Comparison of ENCODE assay signal across 17 mouse cellular contexts in genomic region chr3:80541382-80541781, GRCm38 (mm10).
A peak's percentile ranks its signal among the peaks of the same experiment; 100 is the strongest.
DNase-seq lines count a peak whose midpoint lies in the region; ATAC-seq and TF ChIP-seq lines count a peak whose summit lies in the region.
"Had no signal": no experiment of that assay in that cellular context is flagged by ENCODE, and none has a peak within 500 bp of the region (broad histone marks: within the 10 kb centered on the region; RNA-seq: fewer than 3 reads in every experiment).

No protein-coding gene starts in this region.

- no peak for DNase-seq in midbrain, postnatal 0 days (ENCODE audit: low spot score)
- peak; percentile 72 to 78 for DNase-seq in frontal cortex, postnatal 36 days (ENCODE audit: low spot score in 2 of 2)
- DNase-seq in layer of hippocampus, postnatal 25 days (ENCODE audit: extremely low spot score in 1 of 2, low spot score in 1 of 2), result peak; percentile 43 to 53
- peak; percentile 58 for DNase-seq in right cerebral cortex, postnatal 25 days
- no peak for DNase-seq in kidney, adult 2 months
- DNase-seq in spleen, postnatal 10 days (ENCODE audit: low spot score in 2 of 2), result no peak
- no peak for DNase-seq in liver
- DNase-seq: adrenal gland, postnatal 36 days; heart, adult 18-20 months; heart, postnatal 14 days; lung, embryonic 14.5 days; thymus, postnatal 14 days had no signal

- 0 out of 2 replicates have a peak, but pooled peaks have one; percentile 43 for ATAC-seq in midbrain, embryonic 13.5 days
- no peak for ATAC-seq in midbrain, postnatal 0 days (ENCODE audit: low FRiP score)
- ATAC-seq: activated CD4-positive, CD25-positive, alpha-beta regulatory T cell, adult 4 months had no signal

- H3K36me3 ChIP-seq in midbrain, embryonic 13.5 days, result no peaks in the 10 kb centered on the region
- no peaks in the 10 kb centered on the region for H3K36me3 ChIP-seq in midbrain, postnatal 0 days (ENCODE audit: insufficient read depth, low read length)
- no peaks in the 10 kb centered on the region for H3K36me3 ChIP-seq in kidney, adult 2 months (ENCODE audit: control insufficient read depth, insufficient read depth, low read length)
- H3K36me3 ChIP-seq: stomach, embryonic 15.5 days had no signal

- H3K4me3 ChIP-seq in midbrain, embryonic 13.5 days (replicated peaks), result no peak overlapping the region
- no peak overlapping the region for H3K4me3 ChIP-seq in midbrain, postnatal 0 days (ENCODE audit: low read depth, low read length)
- H3K4me3 ChIP-seq in kidney, adult 2 months (ENCODE audit: insufficient read depth, low read depth, low read length), result no peak overlapping the region
- H3K4me3 ChIP-seq: myocyte; stomach, embryonic 15.5 days had no signal

- TF ChIP-seq CTCF in midbrain, postnatal 0 days (IDR thresholded peaks at IDR 0.05), result no peak
- no peak for TF ChIP-seq CTCF in kidney, adult 2 months (conservative IDR thresholded peaks at IDR 0.05; ENCODE audit: insufficient read depth, insufficient read length, low read depth, low read length)

- H3K4me1 ChIP-seq in midbrain, embryonic 13.5 days (replicated peaks), result no peaks in the 10 kb centered on the region
- no peaks in the 10 kb centered on the region for H3K4me1 ChIP-seq in midbrain, postnatal 0 days (ENCODE audit: insufficient read depth, low read length)
- no peaks in the 10 kb centered on the region for H3K4me1 ChIP-seq in kidney, adult 2 months (ENCODE audit: control insufficient read depth, insufficient read depth, low read length)
- H3K4me1 ChIP-seq: stomach, embryonic 15.5 days had no signal

- TF ChIP-seq POLR2A in kidney, adult 2 months (IDR thresholded peaks at IDR 0.05; ENCODE audit: low read depth, low read length), result no peak

- no peak overlapping the region for H3K4me2 ChIP-seq in midbrain, embryonic 13.5 days (replicated peaks)
- no peak overlapping the region for H3K4me2 ChIP-seq in midbrain, postnatal 0 days (ENCODE audit: low read depth, low read length, poor library complexity, severe bottlenecking)
- H3K4me2 ChIP-seq: lung, embryonic 14.5 days; stomach, embryonic 15.5 days had no signal

- no peak overlapping the region for H3K9ac ChIP-seq in midbrain, embryonic 13.5 days (replicated peaks)
- H3K9ac ChIP-seq in midbrain, postnatal 0 days (replicated peaks; ENCODE audit: low read length, poor library complexity, severe bottlenecking), result no peak overlapping the region
- H3K9ac ChIP-seq: lung, embryonic 14.5 days; stomach, embryonic 15.5 days had no signal

- H3K27ac ChIP-seq in midbrain, embryonic 13.5 days, result no peak overlapping the region
- no peak overlapping the region for H3K27ac ChIP-seq in midbrain, postnatal 0 days (ENCODE audit: low read depth, low read length)
- no peak overlapping the region for H3K27ac ChIP-seq in kidney, adult 2 months (ENCODE audit: insufficient read depth, low read depth, low read length)
- H3K27ac ChIP-seq: kidney, postnatal 0 days; stomach, embryonic 15.5 days had no signal

- no peaks in the 10 kb centered on the region for H3K27me3 ChIP-seq in midbrain, embryonic 13.5 days
- no peaks in the 10 kb centered on the region for H3K27me3 ChIP-seq in midbrain, postnatal 0 days (ENCODE audit: insufficient read depth, low read length)
- H3K27me3 ChIP-seq in kidney, adult 2 months (replicated peaks; ENCODE audit: control insufficient read depth, insufficient read depth, low read length), result no peaks in the 10 kb centered on the region
- H3K27me3 ChIP-seq: stomach, embryonic 15.5 days had no signal

- no peaks in the 10 kb centered on the region for H3K9me3 ChIP-seq in midbrain, embryonic 13.5 days
- no peaks in the 10 kb centered on the region for H3K9me3 ChIP-seq in midbrain, postnatal 0 days (ENCODE audit: low read length)
- H3K9me3 ChIP-seq: stomach, embryonic 15.5 days had no signal

Comparison
In these comparisons a context has a peak if more than half of its experiments do, and no peak if none do; other contexts are left out.
1. DNase-seq: peak in frontal cortex, postnatal 36 days (2 of 2), layer of hippocampus, postnatal 25 days (2 of 2) and right cerebral cortex, postnatal 25 days (single experiment); none in midbrain, postnatal 0 days (single experiment), kidney, adult 2 months (single experiment), spleen, postnatal 10 days (0 of 2) and liver (single experiment).